Mouse (Mus musculus) forebrain, embryonic 13.5 days (tissue): ENCODE data around the gene Pcolce2. TPM values are rescaled to one million over a fixed set of nuclear protein-coding genes. Genes with fewer than 3 reads are reported as not detected.

Experiments used
- ATAC-seq: fragments of 200-750 bp; cut with Nextera tagmentation; 2 replicates; pipeline ENCODE4 v1.8.0; 2017
- H3K27ac ChIP-seq: fragments of 300-500 bp; sonication (generic); 2 replicates; pipeline ENCODE4 v1.5.1; 2015; ENCODE audit warnings: inconsistent platforms, mild to moderate bottlenecking, moderate library complexity
- H3K27me3 ChIP-seq: fragments of 300-500 bp; sonication (generic); 2 replicates; pipeline ENCODE4 v1.6.1; 2015; ENCODE audit warnings: mild to moderate bottlenecking, inconsistent platforms
- H3K36me3 ChIP-seq: fragments of 300-500 bp; sonication (generic); 2 replicates; pipeline ENCODE4 v1.6.1; 2015; ENCODE audit warnings: mild to moderate bottlenecking, inconsistent platforms; ENCODE audit not compliant: poor library complexity, severe bottlenecking
- H3K4me1 ChIP-seq: fragments of 300-500 bp; sonication (generic); 2 replicates; pipeline ENCODE4 v1.6.1; 2015; ENCODE audit warnings: inconsistent platforms
- H3K4me2 ChIP-seq: fragments of 300-500 bp; sonication (generic); 2 replicates; pipeline ENCODE4 v1.6.1; 2015; ENCODE audit warnings: inconsistent platforms, mild to moderate bottlenecking, moderate library complexity
- H3K4me3 ChIP-seq: fragments of 300-500 bp; sonication (generic); 2 replicates; pipeline ENCODE4 v1.5.1; 2015; ENCODE audit warnings: mild to moderate bottlenecking, inconsistent platforms
- H3K9ac ChIP-seq: fragments of 300-500 bp; sonication (generic); 2 replicates; pipeline ENCODE4 v1.6.1; 2015; ENCODE audit warnings: mild to moderate bottlenecking, inconsistent platforms
- H3K9me3 ChIP-seq: fragments of 300-500 bp; sonication (generic); replicated peaks from 2 replicates; pipeline ENCODE4 v1.6.1; 2016; ENCODE audit warnings: inconsistent platforms
- WGBS: fragments of 180-500 bp; shearing (Covaris S2); methylation state at CpG from one replicate; pipeline ENCODE4 v1.1.7; 2015; 5-methylcytosine and 5-hydroxymethylcytosine counted together
- polyA plus RNA-seq: library from polyadenylated mRNA; unstranded; fragments of >200 nt; fragmentation: Nextera tagmentation; extraction: Ambion mirVana; gene quantifications from 2 replicates; pipeline ENCODE4 v1.2.1, GENCODE M21; 2015

Gene Pcolce2
- polyA plus RNA-seq, 1 experiment from 2014 or later, result 1.4 TPM

GRCm38 (mm10) chr9:95744845-95745613, 107.6 kb downstream of the Pcolce2 start:
- Histone ChIP-seq H3K36me3 (no peaks in the 10 kb centered on the region), H3K4me3 (no peak overlapping the region), H3K9me3 (no peaks in the 10 kb centered on the region), H3K27me3 (peaks cover 8% of the 10 kb centered on the region), H3K27ac (no peak overlapping the region), H3K9ac (no peak overlapping the region), H3K4me1 (peaks cover 9% of the 10 kb centered on the region), H3K4me2 (no peak overlapping the region)
- ATAC-seq, result no peak
- 74% methylated on average over 7 of the region's 7 CpGs for WGBS

GRCm38 (mm10) chr9:95747298-95747697, 109.9 kb downstream of the Pcolce2 start:
- Histone ChIP-seq H3K27me3 (peaks cover 8% of the 10 kb centered on the region), H3K9ac (no peak overlapping the region), H3K4me3 (no peak overlapping the region), H3K27ac (no peak overlapping the region), H3K9me3 (no peaks in the 10 kb centered on the region), H3K36me3 (no peaks in the 10 kb centered on the region), H3K4me2 (no peak overlapping the region), H3K4me1 (peaks cover 9% of the 10 kb centered on the region)
- ATAC-seq, result no peak
- WGBS, result 90% methylated on average over 5 of the region's 5 CpGs

Other genes starting within 250 kb of the Pcolce2 start
- 8.8 and 9.6 TPM in 2 replicates for gene Chst2, start 230.9 kb upstream of the Pcolce2 start, polyA plus RNA-seq
- 165 and 200 TPM in 2 replicates for gene U2surp, start 125.6 kb upstream of the Pcolce2 start, polyA plus RNA-seq
- 0.81 and 1.1 TPM in 2 replicates for gene Paqr9, start 77.9 kb upstream of the Pcolce2 start, polyA plus RNA-seq
- gene Trpc1, start 112.8 kb downstream of the Pcolce2 start, polyA plus RNA-seq, result 3.2 and 3.6 TPM in 2 replicates
- gene Pls1, start 207.7 kb downstream of the Pcolce2 start, polyA plus RNA-seq, result 3.2 and 3.4 TPM in 2 replicates
- gene Atr, start 220.0 kb downstream of the Pcolce2 start, polyA plus RNA-seq, result 17.4 and 20.4 TPM in 2 replicates